Mouse (Mus musculus) stomach, postnatal 0 days (tissue): ENCODE results near the gene Gm16181.

ENCODE experiments used
- CTCF ChIP-seq: IDR thresholded peaks from 2 replicates; pipeline ENCODE4 v1.5.1; 2016; ENCODE audit warnings: antibody characterized with exemption, low read depth, mild to moderate bottlenecking, moderate library complexity
- EP300 ChIP-seq: optimal IDR thresholded peaks from 2 replicates; pipeline ENCODE3; 2016; ENCODE audit warnings: antibody characterized with exemption

GRCm38 (mm10) chr17:35197126-35197525 is 23.5 kb upstream of the Gm16181 start:
- TF ChIP-seq CTCF, result no peak
- no peak for TF ChIP-seq EP300
